Mouse (Mus musculus): ENCODE results near the gene Gpha2. TPM values are rescaled to one million over a fixed set of nuclear protein-coding genes. Genes with fewer than 3 reads are reported as not detected.

Gene Gpha2
- polyA plus RNA-seq, 1 experiment: not detected

DNA sequence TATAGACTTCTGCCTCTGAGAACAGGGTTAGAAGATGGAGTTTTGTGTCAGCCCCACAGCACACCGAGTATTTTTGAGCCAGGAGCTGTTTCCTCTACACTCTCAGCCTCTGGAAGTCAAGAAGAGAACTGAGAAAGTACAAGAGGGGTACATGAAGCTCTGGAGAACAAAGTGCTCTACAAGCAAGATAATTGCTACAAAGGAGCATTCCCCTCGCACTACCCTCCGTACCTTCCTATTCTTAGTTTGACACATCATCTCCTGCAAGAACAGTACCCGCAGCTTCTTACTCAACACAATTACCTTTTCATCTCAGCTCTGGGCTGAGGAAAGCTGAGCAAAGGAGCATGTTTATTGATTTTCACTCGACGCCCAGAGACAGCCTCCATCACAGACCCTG lies 7.6 kb upstream of the Gpha2 start:
- 73% methylated on average over 6 of the region's 6 CpGs for WGBS
- H3K4me3 ChIP-seq (replicated peaks; ENCODE audit: control insufficient read depth, low read depth, low read length): no peak overlapping the region
- TF ChIP-seq POLR2A (IDR thresholded peaks at IDR 0.05; ENCODE audit: borderline replicate concordance, control insufficient read depth, low read depth, low read length) (no peak), CTCF (IDR thresholded peaks at IDR 0.05; ENCODE audit: control insufficient read depth, insufficient read depth, low read length) (no peak)
- H3K4me1 ChIP-seq (ENCODE audit: control insufficient read depth, insufficient read depth, low read length): no peaks in the 10 kb centered on the region
- no peak overlapping the region for H3K27ac ChIP-seq (ENCODE audit: control insufficient read depth, insufficient read depth, low read depth, low read length, poor library complexity)

DNA sequence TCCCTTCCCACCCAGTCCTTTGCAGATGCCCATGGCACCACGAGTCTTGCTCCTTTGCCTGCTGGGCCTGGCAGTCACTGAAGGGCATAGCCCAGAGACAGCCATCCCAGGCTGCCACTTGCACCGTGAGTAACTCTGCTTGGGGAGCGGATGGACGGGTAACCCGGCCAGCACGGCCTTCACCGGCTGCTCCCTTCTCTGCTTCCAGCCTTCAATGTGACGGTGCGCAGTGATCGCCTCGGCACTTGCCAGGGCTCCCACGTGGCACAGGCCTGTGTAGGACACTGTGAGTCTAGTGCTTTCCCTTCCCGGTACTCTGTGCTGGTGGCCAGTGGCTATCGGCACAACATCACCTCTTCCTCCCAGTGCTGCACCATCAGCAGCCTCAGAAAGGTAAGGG lies 583 bp downstream of the Gpha2 start:
- 90% methylated on average over 14 of the region's 14 CpGs for whole genome bisulfite sequencing
- Histone ChIP-seq H3K27ac (ENCODE audit: control insufficient read depth, insufficient read depth, low read depth, low read length, poor library complexity) (no peak overlapping the region), H3K4me3 (replicated peaks; ENCODE audit: control insufficient read depth, low read depth, low read length) (no peak overlapping the region), H3K4me1 (ENCODE audit: control insufficient read depth, insufficient read depth, low read length) (no peaks in the 10 kb centered on the region)
- TF ChIP-seq CTCF (IDR thresholded peaks at IDR 0.05; ENCODE audit: control insufficient read depth, insufficient read depth, low read length) (no peak), POLR2A (IDR thresholded peaks at IDR 0.05; ENCODE audit: borderline replicate concordance, control insufficient read depth, low read depth, low read length) (no peak)

DNA sequence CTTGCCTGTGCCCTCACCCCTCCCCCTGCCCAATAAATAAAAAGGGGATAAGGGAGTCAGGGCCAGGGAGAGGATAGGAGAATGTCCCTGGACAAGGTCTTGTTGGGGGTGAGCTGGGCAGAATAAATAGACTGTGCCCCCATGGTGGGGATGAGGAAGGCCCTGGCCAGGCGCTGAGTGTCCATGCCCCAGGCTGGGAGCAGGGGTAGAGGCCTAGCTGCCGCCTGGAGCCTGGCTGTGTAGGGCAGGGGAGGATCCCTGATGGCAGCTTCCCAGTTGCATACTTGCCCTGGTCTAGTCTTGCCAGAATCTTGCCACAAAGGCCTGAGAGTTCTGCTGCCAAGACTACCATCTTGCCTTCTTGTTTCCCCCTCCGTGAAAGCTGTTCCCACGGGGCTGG lies 1.7 kb downstream of the Gpha2 start:
- H3K27ac ChIP-seq (ENCODE audit: control insufficient read depth, insufficient read depth, low read depth, low read length, poor library complexity): no peak overlapping the region
- TF ChIP-seq POLR2A (IDR thresholded peaks at IDR 0.05; ENCODE audit: borderline replicate concordance, control insufficient read depth, low read depth, low read length): no peak
- no peak for TF ChIP-seq CTCF (IDR thresholded peaks at IDR 0.05; ENCODE audit: control insufficient read depth, insufficient read depth, low read length)
- 84% methylated on average over 4 of the region's 4 CpGs for WGBS
- no peak overlapping the region for H3K4me3 ChIP-seq (replicated peaks; ENCODE audit: control insufficient read depth, low read depth, low read length)
- no peaks in the 10 kb centered on the region for H3K4me1 ChIP-seq (ENCODE audit: control insufficient read depth, insufficient read depth, low read length)

DNA sequence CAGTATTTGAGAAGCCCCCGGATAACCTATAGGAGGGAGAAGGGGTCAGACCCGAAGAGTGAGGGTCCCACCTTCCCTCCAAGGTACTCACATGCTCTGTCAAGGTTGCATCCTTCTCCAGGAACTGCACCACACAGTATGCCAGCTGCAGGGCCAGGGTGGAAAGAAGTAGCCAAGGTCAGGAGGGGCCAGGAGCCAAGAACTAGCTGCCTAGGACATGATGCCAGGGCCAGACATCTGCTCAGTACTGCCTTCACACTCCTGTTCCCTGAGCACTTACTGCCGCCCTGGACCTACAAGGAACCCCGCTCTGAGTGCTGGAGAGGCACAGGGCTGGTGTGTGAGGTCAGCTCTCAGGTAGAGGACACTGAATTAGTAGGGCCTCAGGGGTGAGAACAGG lies 4.2 kb downstream of the Gpha2 start:
- TF ChIP-seq CTCF (IDR thresholded peaks at IDR 0.05; ENCODE audit: control insufficient read depth, insufficient read depth, low read length): no peak
- TF ChIP-seq POLR2A (IDR thresholded peaks at IDR 0.05; ENCODE audit: borderline replicate concordance, control insufficient read depth, low read depth, low read length): no peak
- Histone ChIP-seq H3K4me1 (ENCODE audit: control insufficient read depth, insufficient read depth, low read length) (no peaks in the 10 kb centered on the region), H3K27ac (ENCODE audit: control insufficient read depth, insufficient read depth, low read depth, low read length, poor library complexity) (no peak overlapping the region), H3K4me3 (replicated peaks; ENCODE audit: control insufficient read depth, low read depth, low read length) (no peak overlapping the region)
- 86% methylated on average over 4 of the region's 4 CpGs for WGBS

DNA sequence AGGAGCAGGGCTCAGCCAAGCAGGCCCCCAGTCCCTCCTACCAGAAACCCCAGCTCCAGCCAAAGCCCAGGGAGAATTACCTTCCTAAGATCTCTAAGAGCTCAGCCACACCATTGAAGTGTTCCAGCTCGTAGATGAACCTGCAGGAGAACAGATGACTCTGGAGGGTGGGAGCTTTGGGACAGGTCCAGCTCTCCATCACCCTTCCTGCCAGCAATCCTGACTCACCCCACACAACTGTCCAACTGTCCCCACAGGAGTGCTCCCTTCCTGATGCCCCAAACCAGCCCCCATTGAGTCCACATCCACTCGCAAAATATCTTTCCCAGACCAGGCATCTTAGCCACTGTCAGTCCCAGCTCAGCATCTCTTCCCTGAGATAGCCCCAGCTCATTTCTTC lies 4.9 kb downstream of the Gpha2 start:
- H3K4me1 ChIP-seq (ENCODE audit: control insufficient read depth, insufficient read depth, low read length): no peaks in the 10 kb centered on the region
- WGBS: 86% methylated on average over 2 of the region's 2 CpGs
- H3K4me3 ChIP-seq (replicated peaks; ENCODE audit: control insufficient read depth, low read depth, low read length): no peak overlapping the region
- no peak overlapping the region for H3K27ac ChIP-seq (ENCODE audit: control insufficient read depth, insufficient read depth, low read depth, low read length, poor library complexity)
- TF ChIP-seq CTCF (IDR thresholded peaks at IDR 0.05; ENCODE audit: control insufficient read depth, insufficient read depth, low read length) (no peak), POLR2A (IDR thresholded peaks at IDR 0.05; ENCODE audit: borderline replicate concordance, control insufficient read depth, low read depth, low read length) (no peak)

DNA sequence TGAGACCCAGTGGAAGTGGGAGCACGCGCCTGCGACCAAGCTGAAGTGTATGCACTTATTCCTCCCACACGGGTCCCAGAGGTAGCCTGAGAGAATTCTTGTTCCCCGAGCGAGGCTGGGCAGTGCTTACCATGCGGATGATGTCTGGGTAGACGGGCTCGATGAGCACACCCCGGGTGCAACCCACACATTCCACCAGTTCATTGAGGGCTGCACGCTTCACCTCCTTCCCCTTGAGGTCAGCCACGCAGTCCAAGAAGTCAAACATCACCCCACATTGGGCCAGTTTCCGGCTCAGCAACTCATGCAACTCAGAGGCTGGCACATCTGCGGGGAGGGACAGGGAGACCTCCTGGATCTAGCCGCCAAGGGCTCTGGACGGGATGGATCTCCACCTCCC lies 7.5 kb downstream of the Gpha2 start:
- 69% methylated on average over 16 of the region's 16 CpGs for WGBS

DNA sequence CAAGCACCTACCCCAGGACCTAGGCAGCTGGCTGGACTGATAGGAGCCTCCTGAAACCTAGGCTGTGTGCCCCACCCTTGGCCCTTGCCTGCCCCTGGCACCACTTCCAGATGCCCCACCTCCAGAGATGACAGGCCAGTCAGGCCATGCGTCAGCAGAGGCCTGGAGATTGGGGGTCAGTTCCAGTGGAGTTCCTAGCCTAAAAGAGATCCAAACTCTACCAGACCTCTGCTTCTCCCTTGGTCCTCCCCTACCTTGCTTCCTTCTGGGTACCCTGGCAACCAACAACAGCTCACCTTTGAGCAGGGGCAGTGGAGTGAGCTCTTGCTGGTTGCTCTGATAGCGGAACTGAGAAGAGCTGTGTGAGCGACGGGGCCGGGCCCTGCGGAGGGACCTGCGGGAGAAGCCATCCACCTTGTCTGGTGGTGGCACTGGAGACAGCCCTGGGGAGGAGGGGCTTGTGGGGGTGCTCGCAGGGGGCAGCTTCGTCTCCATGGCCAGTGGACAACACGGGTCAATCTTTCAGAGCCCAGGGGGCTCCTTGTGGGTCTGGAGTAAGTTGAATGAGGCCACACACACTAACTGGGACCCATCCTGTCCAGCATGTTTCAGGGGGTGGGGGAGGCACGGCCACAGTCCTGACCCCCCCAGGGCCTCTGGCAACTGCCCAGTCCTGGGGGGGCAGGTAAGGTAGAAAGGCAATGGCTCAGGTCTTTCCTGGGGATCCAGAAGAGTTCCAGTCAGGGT lies 8.3 kb downstream of the Gpha2 start:
- Histone ChIP-seq H3K27ac (ENCODE audit: control insufficient read depth, insufficient read depth, low read depth, low read length, poor library complexity) (peak overlapping the region; percentile 83), H3K4me1 (ENCODE audit: control insufficient read depth, insufficient read depth, low read length) (peaks cover 2% of the 10 kb centered on the region; the same call in 1 of the 2 replicates), H3K4me3 (replicated peaks; ENCODE audit: control insufficient read depth, low read depth, low read length) (peak overlapping the region; percentile 65)
- TF ChIP-seq CTCF (IDR thresholded peaks at IDR 0.05; ENCODE audit: control insufficient read depth, insufficient read depth, low read length): no peak
- TF ChIP-seq POLR2A (IDR thresholded peaks at IDR 0.05; ENCODE audit: borderline replicate concordance, control insufficient read depth, low read depth, low read length): peak; percentile 61; the same call in 1 of the 2 replicates
- WGBS: 68% methylated on average over 11 of the region's 11 CpGs

More for the DNA sequence above, 7.5 kb downstream of the Gpha2 start:
- Histone ChIP-seq H3K4me3 (replicated peaks; ENCODE audit: control insufficient read depth, low read depth, low read length) (no peak overlapping the region), H3K4me1 (ENCODE audit: control insufficient read depth, insufficient read depth, low read length) (peaks cover 2% of the 10 kb centered on the region; the same call in 1 of the 2 replicates), H3K27ac (ENCODE audit: control insufficient read depth, insufficient read depth, low read depth, low read length, poor library complexity) (no peak overlapping the region)
- TF ChIP-seq CTCF (IDR thresholded peaks at IDR 0.05; ENCODE audit: control insufficient read depth, insufficient read depth, low read length) (no peak), POLR2A (IDR thresholded peaks at IDR 0.05; ENCODE audit: borderline replicate concordance, control insufficient read depth, low read depth, low read length) (0 out of 2 replicates have a peak, but pooled peaks have one; percentile 26)

DNA sequence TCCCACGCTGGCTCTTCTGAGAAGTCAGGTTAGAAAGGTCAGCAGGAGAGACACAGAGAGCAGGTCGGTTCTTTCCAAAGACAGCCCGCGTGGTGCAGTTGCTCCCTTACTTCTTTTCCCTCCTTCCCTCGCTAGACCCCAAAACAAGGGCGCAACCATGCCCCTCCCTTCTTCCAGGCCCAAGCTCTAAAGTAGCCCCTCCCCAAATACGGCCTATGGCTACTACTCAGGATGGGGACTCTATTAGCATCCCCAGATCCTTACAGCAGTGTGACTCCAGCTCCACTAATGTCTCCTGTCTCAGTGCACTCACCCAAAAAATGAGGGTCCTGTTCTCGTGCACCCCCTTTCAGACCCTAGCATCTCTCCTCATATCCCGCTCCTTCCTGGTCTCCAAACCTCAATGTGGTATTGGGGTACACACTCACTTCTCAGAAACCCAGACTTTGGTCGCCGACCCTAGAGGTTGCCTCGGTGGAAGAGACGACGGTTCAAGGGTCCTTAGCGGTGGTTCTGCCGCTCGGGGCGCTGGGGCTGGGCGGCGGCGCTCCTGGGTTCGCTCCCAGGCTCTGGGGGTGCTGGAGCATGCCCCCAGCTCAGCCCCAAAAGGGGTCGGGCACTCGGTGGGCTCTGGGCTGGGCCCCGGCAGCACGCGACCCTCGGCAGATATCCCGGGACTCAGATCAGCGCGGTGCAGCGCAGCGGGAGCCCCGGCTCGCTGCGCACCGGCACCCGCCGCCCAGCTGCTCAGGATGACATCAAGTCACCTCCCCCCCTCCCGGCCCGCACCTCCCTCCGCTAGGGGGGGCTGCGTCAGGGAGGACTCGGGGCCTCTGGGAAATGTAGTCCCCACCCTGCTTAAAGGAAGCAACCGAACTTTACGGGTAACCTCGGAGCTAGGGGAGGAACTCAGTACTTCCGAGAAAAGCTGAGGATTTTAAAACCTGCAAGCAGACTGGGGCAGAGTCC lies 9.2 kb downstream of the Gpha2 start, which contains the start of gene Ppp2r5b:
Ppp2r5b (minus strand) TSS at position 789 of the 969 bp plus-strand sequence.
- Histone ChIP-seq H3K4me1 (ENCODE audit: control insufficient read depth, insufficient read depth, low read length) (peaks cover 2% of the 10 kb centered on the region; the same call in 1 of the 2 replicates), H3K4me3 (replicated peaks; ENCODE audit: control insufficient read depth, low read depth, low read length) (peak within 1 kb of the TSS; percentile 82), H3K27ac (ENCODE audit: control insufficient read depth, insufficient read depth, low read depth, low read length, poor library complexity) (peak within 1 kb of the TSS; percentile 94)
- TF ChIP-seq CTCF (IDR thresholded peaks at IDR 0.05; ENCODE audit: control insufficient read depth, insufficient read depth, low read length) (peak; percentile 32; the same call in 1 of the 2 replicates), POLR2A (IDR thresholded peaks at IDR 0.05; ENCODE audit: borderline replicate concordance, control insufficient read depth, low read depth, low read length) (peak; percentile 62; the same call in 1 of the 2 replicates)
- WGBS: 11% methylated on average over 47 of the region's 48 CpGs
